Mouse (Mus musculus) layer of hippocampus, adult 9-10 months (tissue): Measurements from ENCODE around the gene Lin28b.
"Not testable (repeated sequence)": the region's sequence is repeated elsewhere in the genome, so short reads cannot be mapped to it uniquely, and the experiment has no call there.

ENCODE experiments used
- DNase-seq: peaks from one replicate; pipeline ENCODE4 v3.0.0; 2022; ENCODE audit warnings: low spot score

Lin28b gene

GRCm38 (mm10) chr10:45410624-45411341 lies 75.4 kb downstream of the Lin28b start:
- DNase-seq: no peak

- DNase-seq: no peak
These were observed 86.4 kb downstream of the Lin28b start for GRCm38 (mm10) chr10:45399702-45400243.

GRCm38 (mm10) chr10:45398211-45398610 lies 88.0 kb downstream of the Lin28b start:
- DNase-seq: no peak

- no peak for DNase-seq
These were observed 103.6 kb downstream of the Lin28b start for GRCm38 (mm10) chr10:45382637-45382958.

- DNase-seq: peak; percentile 7
These were observed 104.1 kb downstream of the Lin28b start for GRCm38 (mm10) chr10:45381937-45382636.

- DNase-seq: no peak
These were observed 107.9 kb downstream of the Lin28b start for GRCm38 (mm10) chr10:45378269-45378668.

GRCm38 (mm10) chr10:45372994-45373692 lies 113.1 kb downstream of the Lin28b start:
- peak; percentile 66 for DNase-seq

GRCm38 (mm10) chr10:45370545-45370944 lies 115.7 kb downstream of the Lin28b start:
- DNase-seq: no peak

- DNase-seq: no peak
These were observed 116.6 kb downstream of the Lin28b start for GRCm38 (mm10) chr10:45369639-45370038.

GRCm38 (mm10) chr10:45366987-45367705 lies 119.0 kb downstream of the Lin28b start:
- no peak for DNase-seq

GRCm38 (mm10) chr10:45363396-45363795 lies 122.8 kb downstream of the Lin28b start:
- DNase-seq: no peak

- no peak for DNase-seq
These were observed 130.1 kb downstream of the Lin28b start for GRCm38 (mm10) chr10:45356091-45356490.

GRCm38 (mm10) chr10:45348143-45348542 lies 138.1 kb downstream of the Lin28b start:
- not testable (repeated sequence) for DNase-seq

- DNase-seq: no peak
These were observed 141.0 kb downstream of the Lin28b start for GRCm38 (mm10) chr10:45345217-45345616.

GRCm38 (mm10) chr10:45344381-45344780 lies 141.8 kb downstream of the Lin28b start:
- DNase-seq: no peak

GRCm38 (mm10) chr10:45339106-45339505 lies 147.1 kb downstream of the Lin28b start:
- DNase-seq: no peak

- DNase-seq: no peak
These were observed 150.5 kb downstream of the Lin28b start, which contains the start of gene Bves for GRCm38 (mm10) chr10:45335434-45336422. Bves (plus strand) TSS chr10:45335772.

GRCm38 (mm10) chr10:45334925-45335324 lies 151.3 kb downstream of the Lin28b start:
- no peak for DNase-seq

- DNase-seq: no peak
These were observed 157.8 kb downstream of the Lin28b start for GRCm38 (mm10) chr10:45328196-45329000.
